Mouse (Mus musculus): Measurements from ENCODE around the gene Phf21b.

DNA sequence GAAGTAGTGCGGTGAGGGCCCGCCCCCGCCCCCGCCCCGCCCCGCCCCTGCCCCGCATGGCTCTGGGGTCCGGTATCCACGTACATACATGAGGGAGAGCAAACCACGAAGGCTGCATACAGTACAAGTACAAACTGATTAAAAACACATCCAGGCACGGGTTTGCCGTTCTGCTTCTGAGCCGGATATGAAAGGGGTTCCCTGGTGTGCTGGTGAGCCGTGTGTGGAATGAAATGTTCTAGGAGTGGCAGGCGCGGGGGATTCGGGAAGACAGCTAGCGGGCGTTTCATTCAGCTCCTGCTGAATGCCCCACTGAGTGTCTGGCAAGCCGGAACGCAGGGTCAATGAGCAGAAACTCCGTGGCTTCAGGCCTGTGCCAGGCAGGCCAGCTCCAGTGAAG, 99.4 kb downstream of the Phf21b start:
- no peak for TF ChIP-seq CTCF (IDR thresholded peaks at IDR 0.05; ENCODE audit: low read depth)
- TF ChIP-seq EP300 (optimal IDR thresholded peaks at IDR 0.05), result no peak
